ENCODE assay signal across 27 mouse cellular contexts in the genomic region with DNA sequence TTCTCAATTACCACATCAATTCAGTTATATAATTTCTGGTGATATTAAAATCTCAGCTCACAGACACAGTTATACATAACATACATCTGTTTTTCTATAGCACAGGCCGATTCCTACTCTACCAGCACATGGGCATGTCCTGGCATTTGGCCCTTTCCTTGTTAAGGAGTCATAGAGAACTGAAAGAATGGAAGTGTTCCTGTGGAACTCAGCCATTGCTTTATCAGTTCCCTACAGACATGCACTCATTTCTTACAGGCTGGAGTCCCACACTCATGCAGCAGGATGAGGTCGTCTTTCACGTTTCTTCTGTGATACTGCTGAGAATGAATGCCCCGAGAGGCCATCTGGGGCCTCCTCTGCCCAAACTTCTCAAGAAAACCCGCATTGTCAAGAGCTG. TPM values are rescaled to one million over a fixed set of nuclear protein-coding genes. Genes with fewer than 3 reads are reported as not detected.
DNase-seq lines count a peak whose midpoint lies in the region; ATAC-seq and TF ChIP-seq lines count a peak whose summit lies in the region.
"Had no signal": no experiment of that assay in that cellular context is flagged by ENCODE, and none has a peak within 500 bp of the region (broad histone marks: within the 10 kb centered on the region; RNA-seq: fewer than 3 reads in every experiment).

No protein-coding gene starts in this region.

- H3K4me1 ChIP-seq in lung, postnatal 0 days (ENCODE audit: insufficient read depth, low read depth, low read length): no peaks in the 10 kb centered on the region
- H3K4me1 ChIP-seq: embryonic facial prominence, embryonic 13.5 days; embryonic facial prominence, embryonic 15.5 days; forebrain, embryonic 13.5 days; forebrain, embryonic 15.5 days had no signal

- no peaks in the 10 kb centered on the region for H3K27me3 ChIP-seq in lung, postnatal 0 days (replicated peaks; ENCODE audit: insufficient read depth, low read length)
- H3K27me3 ChIP-seq: embryonic facial prominence, embryonic 13.5 days; embryonic facial prominence, embryonic 15.5 days; forebrain, embryonic 13.5 days; forebrain, embryonic 15.5 days; Patski had no signal

- DNase-seq in frontal cortex, postnatal 36 days (ENCODE audit: low spot score in 2 of 2): no peak
- DNase-seq in lung, postnatal 0 days (ENCODE audit: low spot score): peak; percentile 9
- DNase-seq in lung, adult 18-20 months: no peak
- DNase-seq in adipocyte (ENCODE audit: low spot score): peak; percentile 40
- DNase-seq in retina, postnatal 1 day: no peak
- no peak for DNase-seq in yolk sac, embryonic 10.5 days (ENCODE audit: low spot score)
- DNase-seq: adrenal gland, adult 2 months; adrenal gland, postnatal 10 days; adrenal gland, postnatal 25 days; cerebellum, adult 11 months; cerebellum, adult 18-20 months; cerebellum, adult 8-10 months; cerebellum, adult 9-11 months; cerebellum, postnatal 14 days; cerebellum, postnatal 36 days; embryo, embryonic 11 days had no signal

- H3K36me3 ChIP-seq in lung, postnatal 0 days (ENCODE audit: insufficient read depth, low read length): no peaks in the 10 kb centered on the region
- H3K36me3 ChIP-seq: embryonic facial prominence, embryonic 13.5 days; embryonic facial prominence, embryonic 15.5 days; forebrain, embryonic 15.5 days had no signal

- H3K4me2 ChIP-seq in lung, postnatal 0 days (replicated peaks; ENCODE audit: low read depth, low read length): no peak overlapping the region
- H3K4me2 ChIP-seq: embryonic facial prominence, embryonic 13.5 days; embryonic facial prominence, embryonic 15.5 days; forebrain, embryonic 13.5 days; forebrain, embryonic 15.5 days had no signal

- ATAC-seq in frontal cortex, adult (ENCODE audit: low TSS enrichment): peak; percentile 31; the same call in 1 of the 2 replicates
- ATAC-seq in lung, postnatal 0 days: no peak
- ATAC-seq: activated CD4-positive, CD25-positive, alpha-beta regulatory T cell, adult 4 months; forebrain, embryonic 13.5 days; forebrain, embryonic 15.5 days; Patski had no signal

- no peak overlapping the region for H3K4me3 ChIP-seq in lung, postnatal 0 days (ENCODE audit: low read depth, low read length)
- H3K4me3 ChIP-seq: embryonic facial prominence, embryonic 13.5 days; embryonic facial prominence, embryonic 15.5 days; forebrain, embryonic 13.5 days; forebrain, embryonic 15.5 days had no signal

- no peak overlapping the region for H3K27ac ChIP-seq in lung, postnatal 0 days (ENCODE audit: low read length)
- H3K27ac ChIP-seq: embryonic facial prominence, embryonic 13.5 days; embryonic facial prominence, embryonic 15.5 days; forebrain, embryonic 13.5 days; forebrain, embryonic 15.5 days had no signal

- no peak overlapping the region for H3K9ac ChIP-seq in lung, postnatal 0 days (replicated peaks; ENCODE audit: low read depth)
- H3K9ac ChIP-seq: embryonic facial prominence, embryonic 13.5 days; embryonic facial prominence, embryonic 15.5 days; forebrain, embryonic 13.5 days; forebrain, embryonic 15.5 days had no signal

- 48% methylated on average over 5 of the region's 5 CpGs for WGBS in lung, postnatal 0 days

- TF ChIP-seq CTCF in lung, postnatal 0 days (IDR thresholded peaks at IDR 0.05): no peak

- H3K9me3 ChIP-seq in lung, postnatal 0 days (ENCODE audit: low read length): no peaks in the 10 kb centered on the region
- H3K9me3 ChIP-seq: embryonic facial prominence, embryonic 13.5 days; embryonic facial prominence, embryonic 15.5 days; forebrain, embryonic 13.5 days; forebrain, embryonic 15.5 days had no signal

- no peak for TF ChIP-seq EP300 in lung, postnatal 0 days (IDR thresholded peaks at IDR 0.05)

RNA-seq across cellular contexts. Expression of gene Cxcl1, which starts 33.6 kb away (rescaled TPM):
- 2.1 and 30.8 TPM in 2 replicates for polyA plus RNA-seq in lung, postnatal 0 days (2015; fragmentation: Nextera tagmentation; extraction: Ambion mirVana)
- polyA plus RNA-seq: activated CD4-positive, CD25-positive, alpha-beta regulatory T cell, adult 4 months; forebrain, embryonic 11.5 days; forebrain, embryonic 13.5 days had no signal

RNA-seq across cellular contexts. Expression of gene Cxcl2, which starts 46.2 kb away (rescaled TPM):
- 0.35 and 8.9 TPM in 2 replicates for polyA plus RNA-seq in lung, postnatal 0 days (2015; fragmentation: Nextera tagmentation; extraction: Ambion mirVana)
- polyA plus RNA-seq: activated CD4-positive, CD25-positive, alpha-beta regulatory T cell, adult 4 months; brain, embryonic 14.5 days; C2C12; embryonic facial prominence, embryonic 11.5 days; embryonic facial prominence, embryonic 13.5 days; embryonic facial prominence, embryonic 15.5 days; forebrain, embryonic 11.5 days; forebrain, embryonic 13.5 days; forebrain, embryonic 15.5 days had no signal

Comparison
In these comparisons a context has a peak if more than half of its experiments do, and no peak if none do; other contexts are left out.
1. DNase-seq: peak in lung, postnatal 0 days (single experiment) and adipocyte (single experiment); none in frontal cortex, postnatal 36 days (0 of 2), lung, adult 18-20 months (0 of 2), retina, postnatal 1 day (single experiment) and yolk sac, embryonic 10.5 days (single experiment).